Mouse (Mus musculus) macrophage (primary cell): ENCODE measurements around the gene Serpina10. TPM values are rescaled to one million over a fixed set of nuclear protein-coding genes. Genes with fewer than 3 reads are reported as not detected.
"Not testable (repeated sequence)": the region's sequence is repeated elsewhere in the genome, so short reads cannot be mapped to it uniquely, and the experiment has no call there.

Experiments used
- H3K27ac ChIP-seq: fragments of 350-480 bp; formaldehyde crosslinking; 2 replicates; pipeline ENCODE4 v1.9.0; 2021
- H3K36me3 ChIP-seq: fragments of 350-480 bp; formaldehyde crosslinking; 2 replicates; pipeline ENCODE4 v1.9.0; 2021; ENCODE audit errors: inconsistent target
- H3K4me3 ChIP-seq: fragments of 350-480 bp; formaldehyde crosslinking; 2 replicates; pipeline ENCODE4 v1.9.0; 2021; ENCODE audit errors: inconsistent target
- H3K79me2 ChIP-seq: fragments of 350-480 bp; formaldehyde crosslinking; 2 replicates; pipeline ENCODE4 v1.9.0; 2021; ENCODE audit errors: inconsistent target
- WGBS: methylation state at CpG from one replicate; pipeline ENCODE4 v1.1.7; 2026; ENCODE audit warnings: inconsistent platforms; ENCODE audit not compliant: missing documents; 5-methylcytosine and 5-hydroxymethylcytosine counted together
- polyA plus RNA-seq: library from polyadenylated mRNA; stranded (reverse); fragments of 250-400 nt; gene quantifications from 3 replicates; pipeline ENCODE4 v1.2.4, GENCODE M21; 2018; ENCODE audit warnings: inconsistent platforms

Gene Serpina10
- polyA plus RNA-seq, 1 experiment from 2014 or later: not detected

DNA sequence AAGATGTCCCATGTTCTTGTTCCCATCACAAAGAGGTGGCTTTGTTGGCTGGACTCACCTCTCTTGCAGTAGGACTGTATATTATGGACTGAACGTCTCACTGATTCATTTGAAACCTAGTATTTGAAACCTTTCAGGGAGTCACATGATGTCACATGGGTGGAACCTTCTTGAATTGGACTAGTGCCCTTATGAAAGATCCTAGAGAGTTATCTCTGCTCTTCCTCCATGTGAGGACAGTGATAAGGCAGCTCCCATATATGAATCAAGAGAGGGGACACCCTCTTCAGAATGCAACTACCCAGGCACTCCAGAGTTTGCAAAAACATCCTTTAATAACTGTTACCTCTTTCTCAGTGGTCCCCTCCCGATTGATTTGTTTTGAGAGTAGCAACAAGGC lies 15.1 kb upstream of the Serpina10 start:
- WGBS: 71% methylated on average over 2 of the region's 2 CpGs
- Histone ChIP-seq H3K36me3 (no peaks in the 10 kb centered on the region), H3K27ac (no peak overlapping the region), H3K79me2 (no peaks in the 10 kb centered on the region), H3K4me3 (no peak overlapping the region)

DNA sequence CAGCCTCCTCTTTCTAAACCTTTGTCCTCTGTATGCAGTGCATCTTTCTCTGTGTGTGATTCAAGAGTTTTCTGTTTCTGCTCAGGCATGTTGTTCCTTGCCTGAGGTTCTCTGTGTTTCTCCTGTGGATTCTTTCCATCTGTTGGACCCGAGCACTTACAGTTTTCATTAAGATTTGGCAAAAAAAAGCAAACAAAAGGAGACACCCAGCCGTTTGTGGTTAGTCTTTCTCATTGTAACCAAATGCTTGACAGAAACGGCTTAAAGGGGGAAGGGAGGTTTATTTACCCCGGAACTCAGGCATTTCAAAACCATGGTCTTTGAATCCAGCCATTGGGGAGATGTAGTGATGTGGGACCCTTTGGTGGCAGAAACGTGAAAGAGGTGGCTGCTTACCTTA lies 13.4 kb upstream of the Serpina10 start:
- WGBS: 35% methylated on average over 5 of the region's 5 CpGs
- Histone ChIP-seq H3K27ac (no peak overlapping the region), H3K4me3 (no peak overlapping the region), H3K79me2 (no peaks in the 10 kb centered on the region), H3K36me3 (no peaks in the 10 kb centered on the region)

DNA sequence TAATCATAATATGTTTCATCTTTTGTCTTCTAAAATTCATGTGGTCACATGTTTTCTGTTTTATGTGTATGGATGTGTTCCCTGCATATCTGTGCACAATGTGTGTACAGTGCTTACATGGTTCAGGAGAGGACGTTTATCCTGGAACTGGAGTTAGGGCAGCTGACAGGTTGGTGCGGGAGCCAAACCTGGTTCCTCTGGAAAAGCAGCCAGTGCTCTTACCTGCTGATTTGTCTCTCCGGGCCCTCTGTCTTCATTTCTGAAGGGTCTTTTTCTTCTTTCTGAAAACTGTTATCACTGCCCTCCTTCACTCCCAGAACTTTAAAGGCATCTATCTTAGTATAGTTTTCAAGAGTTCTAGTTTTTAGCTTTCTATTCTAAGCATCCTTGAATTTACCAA lies 12.6 kb upstream of the Serpina10 start:
- H3K79me2 ChIP-seq: no peaks in the 10 kb centered on the region
- 92% methylated on average over 3 of the region's 3 CpGs for WGBS
- no peaks in the 10 kb centered on the region for H3K36me3 ChIP-seq
- no peak overlapping the region for H3K4me3 ChIP-seq
- no peak overlapping the region for H3K27ac ChIP-seq

DNA sequence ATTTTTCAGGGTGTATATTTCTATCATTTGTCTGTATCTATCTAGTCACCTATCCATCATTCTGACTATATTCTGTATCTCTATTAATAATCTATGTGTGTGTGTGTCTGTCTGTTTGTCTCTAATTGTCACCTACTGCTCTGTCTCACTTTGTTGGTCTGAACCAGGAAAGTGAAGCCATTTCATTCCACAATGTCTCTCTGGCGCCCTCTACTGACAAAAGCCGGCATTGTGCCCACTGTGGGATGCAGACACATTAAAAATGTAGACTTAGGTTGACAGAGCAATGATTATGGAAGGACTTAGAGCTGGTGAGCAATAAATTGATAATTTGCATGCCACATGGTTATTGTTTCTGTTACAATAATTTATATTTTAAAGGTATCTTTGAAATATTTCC lies 12.1 kb upstream of the Serpina10 start:
- H3K79me2 ChIP-seq: no peaks in the 10 kb centered on the region
- 0% methylated on average over 2 of the region's 2 CpGs for WGBS
- no peak overlapping the region for H3K4me3 ChIP-seq
- H3K27ac ChIP-seq: no peak overlapping the region
- H3K36me3 ChIP-seq: no peaks in the 10 kb centered on the region

DNA sequence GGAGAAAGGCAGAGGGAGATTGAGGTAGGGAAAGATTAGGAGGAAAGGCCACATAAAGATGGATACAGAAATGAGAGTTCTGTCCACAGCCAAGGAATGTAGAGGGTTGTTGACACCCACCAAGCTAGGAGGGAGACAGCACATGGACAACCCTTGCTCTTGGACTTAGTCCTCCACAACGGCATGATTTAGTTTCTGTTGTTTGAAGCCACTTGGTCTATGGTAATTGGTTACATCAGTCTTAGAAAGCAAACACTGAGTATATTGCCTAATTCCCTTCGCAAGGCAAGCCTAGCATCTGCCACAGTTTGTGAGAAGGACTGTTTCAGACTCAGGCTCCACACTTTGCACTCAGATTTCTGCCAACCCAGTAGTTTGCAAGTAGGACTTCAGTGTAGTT lies 4.6 kb upstream of the Serpina10 start:
- WGBS: 79% methylated on average over 2 of the region's 2 CpGs
- Histone ChIP-seq H3K27ac (no peak overlapping the region), H3K4me3 (no peak overlapping the region), H3K79me2 (no peaks in the 10 kb centered on the region), H3K36me3 (no peaks in the 10 kb centered on the region)

DNA sequence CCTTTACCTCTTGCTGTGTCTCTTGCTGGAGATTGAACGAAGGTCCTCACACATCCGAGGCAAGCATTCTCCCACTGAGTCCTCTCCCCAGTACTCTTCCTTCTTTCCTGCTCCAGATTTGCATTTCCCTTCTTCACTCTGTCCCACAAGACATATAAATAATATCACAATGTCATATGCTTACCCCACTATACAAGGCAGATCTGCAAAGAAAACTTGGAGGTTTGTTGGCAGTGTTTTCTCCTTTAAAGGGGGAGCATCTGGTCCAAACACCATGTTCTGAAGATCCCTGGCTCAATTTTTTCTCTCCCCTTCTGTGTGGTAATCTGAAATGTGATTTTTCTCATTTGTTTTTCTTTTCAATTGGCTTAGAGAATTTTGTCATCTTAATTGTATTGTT lies 3.2 kb upstream of the Serpina10 start:
- H3K79me2 ChIP-seq: no peaks in the 10 kb centered on the region
- no peak overlapping the region for H3K4me3 ChIP-seq
- no peaks in the 10 kb centered on the region for H3K36me3 ChIP-seq
- no peak overlapping the region for H3K27ac ChIP-seq
- WGBS: 78% methylated on average over 2 of the region's 2 CpGs

DNA sequence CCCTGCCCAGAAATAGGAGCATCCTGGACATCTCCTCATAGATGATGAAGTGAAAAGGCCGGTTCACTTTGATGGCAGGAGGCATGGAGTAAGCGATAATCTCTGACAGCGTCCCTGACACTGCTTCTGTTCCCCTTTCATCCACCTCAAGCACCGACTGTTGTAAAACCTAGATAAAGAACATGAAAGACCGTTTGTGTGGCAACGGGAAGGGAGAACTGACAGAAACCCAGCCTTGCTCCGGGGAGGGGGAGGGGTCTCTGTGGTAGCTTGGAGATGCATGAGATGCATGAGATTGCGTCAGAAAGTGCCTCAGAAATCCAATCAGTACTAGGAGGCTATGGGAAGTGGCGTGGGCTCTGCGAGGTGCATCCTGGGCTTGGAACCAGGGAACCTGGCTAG lies 14.4 kb downstream of the Serpina10 start:
- no peaks in the 10 kb centered on the region for H3K79me2 ChIP-seq
- 61% methylated on average over 10 of the region's 10 CpGs for WGBS
- H3K27ac ChIP-seq: no peak overlapping the region
- H3K4me3 ChIP-seq: no peak overlapping the region
- no peaks in the 10 kb centered on the region for H3K36me3 ChIP-seq

DNA sequence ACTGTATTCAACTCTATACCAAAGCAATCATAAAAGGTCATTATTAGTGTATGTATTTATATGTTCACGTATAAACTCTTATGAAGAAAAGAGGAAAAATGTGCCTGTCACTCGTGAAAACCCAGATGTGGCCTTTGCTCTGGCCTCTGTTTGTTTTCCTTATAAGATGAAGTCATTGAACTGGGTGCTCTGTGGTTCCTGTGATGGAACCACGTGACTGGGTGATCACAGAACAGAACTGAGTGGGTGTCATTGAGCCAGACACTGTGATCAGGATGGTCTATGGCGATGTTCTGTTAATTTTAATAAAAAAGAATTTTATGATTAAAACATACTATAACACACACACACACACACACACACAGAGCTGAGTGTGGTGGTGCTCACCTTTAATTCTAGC lies 15.5 kb downstream of the Serpina10 start:
- 76% methylated on average over 4 of the region's 4 CpGs for WGBS
- H3K27ac ChIP-seq: no peak overlapping the region
- H3K4me3 ChIP-seq: no peak overlapping the region
- no peaks in the 10 kb centered on the region for H3K36me3 ChIP-seq
- H3K79me2 ChIP-seq: no peaks in the 10 kb centered on the region

DNA sequence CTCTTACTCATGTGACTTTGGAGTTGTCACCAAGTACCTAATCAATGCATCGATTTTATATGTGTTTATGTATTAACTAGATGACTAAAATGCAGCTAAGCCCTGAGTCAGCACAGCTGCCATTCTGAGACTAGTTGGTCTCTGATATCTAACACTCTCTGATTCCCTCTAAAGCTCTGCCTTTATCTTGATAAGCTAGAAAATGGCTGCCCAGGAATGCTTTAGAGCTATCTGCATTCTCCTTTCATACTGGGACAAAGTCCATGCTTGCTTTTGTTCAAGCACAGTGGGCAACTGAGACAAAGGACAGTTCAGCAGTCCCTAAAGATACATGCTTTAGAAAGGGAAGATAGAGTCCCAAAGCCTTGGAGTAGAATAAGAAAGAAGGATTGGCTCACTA lies 16.1 kb downstream of the Serpina10 start:
- Histone ChIP-seq H3K27ac (no peak overlapping the region), H3K79me2 (no peaks in the 10 kb centered on the region), H3K36me3 (no peaks in the 10 kb centered on the region), H3K4me3 (no peak overlapping the region)
- 71% methylated on average over 1 of the region's 1 CpGs for WGBS

DNA sequence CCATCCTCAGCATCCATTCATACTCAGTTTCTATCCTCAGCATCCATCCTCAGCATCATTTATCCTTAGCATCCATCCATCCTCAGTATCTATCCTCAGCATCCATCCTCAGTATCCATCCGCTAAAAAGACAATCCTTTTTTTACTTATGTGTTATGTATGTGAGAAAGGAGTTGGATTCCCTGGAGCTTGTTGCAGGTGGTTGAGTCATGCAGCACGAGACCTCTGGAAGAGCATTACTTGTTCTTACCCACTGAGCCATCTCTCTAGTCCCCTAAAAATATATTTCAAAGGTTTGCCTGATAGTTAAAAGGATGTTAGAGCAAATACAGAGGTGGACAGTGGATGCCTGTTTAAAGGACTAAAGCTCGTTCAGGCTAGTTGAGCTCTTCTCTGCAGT lies 29.4 kb downstream of the Serpina10 start:
- H3K27ac ChIP-seq: no peak overlapping the region
- H3K36me3 ChIP-seq: no peaks in the 10 kb centered on the region
- no peak overlapping the region for H3K4me3 ChIP-seq
- H3K79me2 ChIP-seq: no peaks in the 10 kb centered on the region
- WGBS: 84% methylated on average over 3 of the region's 3 CpGs

DNA sequence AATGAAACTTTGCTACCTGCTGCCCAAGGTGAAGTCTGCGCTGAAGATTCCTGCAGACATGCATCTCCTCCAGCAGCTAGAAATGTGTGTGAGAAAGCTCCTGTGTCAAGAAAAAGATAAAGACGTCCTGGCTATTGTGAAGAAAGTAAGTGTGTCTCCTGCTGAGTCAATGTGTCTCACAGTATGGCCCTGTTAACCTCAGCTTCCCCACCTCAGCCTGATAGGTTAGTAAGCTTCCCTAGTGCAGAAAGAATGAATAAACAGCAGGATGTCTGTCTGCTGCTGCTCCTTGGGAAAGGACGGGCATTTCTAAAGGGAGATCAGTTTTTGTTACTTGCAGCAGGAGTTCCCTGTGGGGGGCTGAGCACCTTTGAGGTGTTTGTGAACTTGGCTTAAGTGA lies 30.9 kb downstream of the Serpina10 start:
- Histone ChIP-seq H3K4me3 (no peak overlapping the region), H3K36me3 (no peaks in the 10 kb centered on the region), H3K79me2 (no peaks in the 10 kb centered on the region), H3K27ac (no peak overlapping the region)
- WGBS: 60% methylated on average over 3 of the region's 3 CpGs

DNA sequence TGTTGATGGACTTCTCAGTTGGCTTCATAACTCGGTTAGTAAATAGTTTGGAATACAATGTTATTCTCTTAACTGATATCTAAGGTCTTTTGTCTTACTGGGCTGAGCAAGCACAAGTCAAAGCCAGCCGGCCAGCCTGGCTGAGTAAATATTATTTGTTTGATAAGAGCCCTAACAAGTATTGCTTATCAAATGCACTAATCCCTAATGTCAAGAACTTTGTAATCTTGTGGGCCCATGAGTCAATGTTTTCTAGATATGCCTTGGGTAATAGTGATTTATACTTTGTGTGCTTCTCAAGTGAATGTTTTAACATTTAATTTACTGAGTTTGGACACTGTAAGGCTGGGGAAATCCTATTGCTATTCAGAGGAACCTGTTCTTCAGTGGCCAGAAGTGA lies 32.8 kb downstream of the Serpina10 start:
- Histone ChIP-seq H3K4me3 (no peak overlapping the region), H3K79me2 (no peaks in the 10 kb centered on the region), H3K27ac (no peak overlapping the region), H3K36me3 (no peaks in the 10 kb centered on the region)
- WGBS: 68% methylated on average over 2 of the region's 2 CpGs

DNA sequence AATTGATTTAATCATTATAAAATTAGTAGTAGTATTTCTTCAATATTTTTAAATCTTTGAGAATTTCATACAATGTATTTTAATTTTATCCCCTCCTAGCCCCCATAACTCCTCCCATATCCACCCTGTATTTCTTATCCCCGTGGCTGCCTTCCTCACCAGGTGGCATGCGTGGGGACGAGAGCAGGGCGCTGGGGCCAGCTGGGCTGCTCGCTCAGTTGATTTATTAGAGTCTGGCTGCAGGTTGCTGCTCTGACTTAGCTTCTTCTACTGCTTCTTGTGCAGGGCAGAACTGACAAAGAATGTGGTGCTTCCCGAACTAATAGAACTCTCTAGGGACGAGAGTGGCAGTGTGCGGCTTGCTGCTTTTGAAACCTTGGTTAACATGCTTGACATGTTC lies 47.5 kb downstream of the Serpina10 start:
- Histone ChIP-seq H3K4me3 (no peak overlapping the region), H3K79me2 (no peaks in the 10 kb centered on the region), H3K27ac (no peak overlapping the region), H3K36me3 (no peaks in the 10 kb centered on the region)
- 89% methylated on average over 8 of the region's 8 CpGs for WGBS

DNA sequence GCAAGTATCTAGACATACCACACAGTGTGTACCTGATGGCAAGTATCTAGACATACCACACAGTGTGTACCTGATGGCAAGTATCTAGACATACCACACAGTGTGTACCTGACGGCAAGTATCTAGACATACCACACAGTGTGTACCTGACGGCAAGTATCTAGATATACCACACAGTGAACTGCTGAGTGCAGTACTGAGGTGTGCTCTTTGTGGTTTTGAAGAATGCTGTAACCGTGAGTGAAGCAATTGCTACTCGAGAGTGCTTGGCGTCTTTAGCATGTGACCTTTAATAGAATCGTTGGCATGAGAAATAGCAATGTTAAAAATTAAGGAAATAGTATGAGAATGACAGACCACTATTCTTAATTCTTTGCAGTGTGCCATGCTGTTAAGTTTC lies 53.1 kb downstream of the Serpina10 start:
- WGBS: 88% methylated on average over 6 of the region's 6 CpGs
- not testable (repeated sequence) for H3K4me3 ChIP-seq, H3K79me2 ChIP-seq, H3K27ac ChIP-seq, H3K36me3 ChIP-seq

DNA sequence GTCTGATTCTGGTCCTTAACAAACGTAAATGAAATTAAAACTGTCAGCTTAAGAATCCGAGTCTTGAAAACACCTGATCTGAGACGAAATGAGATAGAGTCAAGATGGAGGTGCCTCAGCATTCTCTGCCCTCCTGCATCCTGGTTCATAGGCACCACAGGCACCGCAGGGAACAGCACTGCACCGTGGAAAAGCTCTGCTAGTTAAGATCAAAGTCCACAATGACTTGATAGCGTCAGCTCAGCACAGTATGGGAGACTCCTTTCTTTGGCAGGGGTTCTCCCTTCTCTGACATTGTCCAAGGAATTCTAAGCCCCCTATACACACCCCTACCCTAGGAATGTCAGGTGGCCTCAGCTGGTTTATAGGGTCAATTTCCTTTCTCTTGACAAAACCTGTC lies 61.6 kb downstream of the Serpina10 start:
- no peaks in the 10 kb centered on the region for H3K36me3 ChIP-seq

DNA sequence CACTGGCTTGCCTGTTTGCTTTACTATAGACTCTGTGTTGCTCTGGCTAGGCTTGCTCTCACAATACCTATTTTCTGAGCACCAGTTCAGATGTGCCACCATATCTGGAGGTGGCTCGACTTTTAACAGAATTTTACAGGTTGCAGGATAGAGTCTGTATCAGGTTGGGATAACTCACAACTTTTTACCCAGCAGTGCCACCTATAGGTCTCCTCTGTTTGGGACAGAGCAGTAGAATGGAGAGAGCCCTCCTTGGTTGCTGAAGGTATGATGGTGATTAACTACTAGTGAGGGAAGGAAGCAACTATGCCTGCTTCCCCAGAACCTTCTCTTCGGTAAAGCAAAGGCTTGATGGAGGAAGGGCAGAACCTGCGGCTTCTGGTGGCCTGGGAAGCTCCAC lies 64.1 kb downstream of the Serpina10 start:
- Histone ChIP-seq H3K27ac (no peak overlapping the region), H3K79me2 (no peaks in the 10 kb centered on the region), H3K4me3 (no peak overlapping the region), H3K36me3 (no peaks in the 10 kb centered on the region)
- WGBS: 52% methylated on average over 3 of the region's 3 CpGs

More for the DNA sequence above, 61.6 kb downstream of the Serpina10 start:
- Histone ChIP-seq H3K4me3 (no peak overlapping the region), H3K79me2 (no peaks in the 10 kb centered on the region), H3K27ac (no peak overlapping the region)
- 71% methylated on average over 6 of the region's 6 CpGs for WGBS
